Comparison of ENCODE assay signal across 12 mouse cellular contexts in genomic region chr9:30633741-30634470, GRCm38 (mm10).
DNase-seq lines count a peak whose midpoint lies in the region; ATAC-seq and TF ChIP-seq lines count a peak whose summit lies in the region.
"Had no signal": no experiment of that assay in that cellular context is flagged by ENCODE, and none has a peak within 500 bp of the region (broad histone marks: within the 10 kb centered on the region; RNA-seq: fewer than 3 reads in every experiment).

No protein-coding gene starts in this region.

- H3K9ac ChIP-seq in kidney, embryonic 15.5 days: no peak overlapping the region
- H3K9ac ChIP-seq in kidney, embryonic 14.5 days (ENCODE audit: low read depth, low read length): no peak overlapping the region
- H3K9ac ChIP-seq in forebrain, embryonic 11.5 days (ENCODE audit: low read length): no peak overlapping the region
- H3K9ac ChIP-seq in heart, postnatal 0 days (replicated peaks; ENCODE audit: low read depth, low read length): no peak overlapping the region
- no peak overlapping the region for H3K9ac ChIP-seq in midbrain, embryonic 16.5 days (ENCODE audit: low read depth, low read length)

- H3K4me3 ChIP-seq in kidney, embryonic 15.5 days (replicated peaks): no peak overlapping the region
- no peak overlapping the region for H3K4me3 ChIP-seq in kidney, embryonic 14.5 days (ENCODE audit: low read length)
- H3K4me3 ChIP-seq in forebrain, embryonic 11.5 days (ENCODE audit: low read depth, low read length): no peak overlapping the region
- H3K4me3 ChIP-seq in heart, postnatal 0 days (ENCODE audit: low read depth, low read length): no peak overlapping the region
- H3K4me3 ChIP-seq in midbrain, embryonic 16.5 days (ENCODE audit: low read depth, low read length): no peak overlapping the region
- H3K4me3 ChIP-seq: hindbrain, embryonic 10.5 days had no signal

- no peaks in the 10 kb centered on the region for H3K9me3 ChIP-seq in kidney, embryonic 15.5 days (replicated peaks)
- H3K9me3 ChIP-seq in kidney, embryonic 14.5 days (ENCODE audit: control insufficient read depth, low read length): no peaks in the 10 kb centered on the region
- H3K9me3 ChIP-seq in forebrain, embryonic 11.5 days (ENCODE audit: control insufficient read depth, low read length): no peaks in the 10 kb centered on the region
- H3K9me3 ChIP-seq in heart, postnatal 0 days (replicated peaks; ENCODE audit: control insufficient read depth, low read length): no peaks in the 10 kb centered on the region
- H3K9me3 ChIP-seq in midbrain, embryonic 16.5 days (replicated peaks; ENCODE audit: control insufficient read depth, low read length, poor library complexity, severe bottlenecking): no peaks in the 10 kb centered on the region
- H3K9me3 ChIP-seq: hindbrain, embryonic 10.5 days had no signal

- 44% methylated on average over 10 of the region's 10 CpGs for WGBS in kidney, embryonic 15.5 days
- 47% methylated on average over 10 of the region's 10 CpGs for WGBS in kidney, embryonic 14.5 days
- WGBS in forebrain, embryonic 11.5 days: 49% methylated on average over 10 of the region's 10 CpGs
- WGBS in heart, postnatal 0 days: 51% methylated on average over 10 of the region's 10 CpGs
- WGBS in midbrain, embryonic 16.5 days: 34% methylated on average over 10 of the region's 10 CpGs

- peak; percentile 47 for DNase-seq in forebrain, embryonic 11.5 days (ENCODE audit: low spot score)
- DNase-seq in heart, postnatal 0 days (ENCODE audit: low spot score): no peak
- no peak for DNase-seq in c-Kit-positive CD71-positive TER-119-positive erythroid progenitor cells, embryonic 14.5 days (ENCODE audit: low spot score)
- DNase-seq in adrenal gland, postnatal 4 days (ENCODE audit: low spot score in 2 of 2): no peak
- DNase-seq: cerebellum, adult 11 months had no signal

- no peaks in the 10 kb centered on the region for H3K27me3 ChIP-seq in kidney, embryonic 15.5 days
- no peaks in the 10 kb centered on the region for H3K27me3 ChIP-seq in kidney, embryonic 14.5 days (ENCODE audit: control insufficient read depth, insufficient read depth, low read length)
- no peaks in the 10 kb centered on the region for H3K27me3 ChIP-seq in forebrain, embryonic 11.5 days (ENCODE audit: control insufficient read depth, insufficient read depth, low read length)
- H3K27me3 ChIP-seq in heart, postnatal 0 days (ENCODE audit: control insufficient read depth, insufficient read depth, low read length): no peaks in the 10 kb centered on the region
- no peaks in the 10 kb centered on the region for H3K27me3 ChIP-seq in midbrain, embryonic 16.5 days (ENCODE audit: control insufficient read depth, insufficient read depth, low read depth, low read length)
- H3K27me3 ChIP-seq: CH12.LX had no signal

- H3K4me2 ChIP-seq in kidney, embryonic 15.5 days: no peak overlapping the region
- no peak overlapping the region for H3K4me2 ChIP-seq in kidney, embryonic 14.5 days (replicated peaks; ENCODE audit: low read depth, low read length)
- no peak overlapping the region for H3K4me2 ChIP-seq in forebrain, embryonic 11.5 days (ENCODE audit: low read depth, low read length, severe bottlenecking)
- H3K4me2 ChIP-seq in heart, postnatal 0 days (ENCODE audit: low read depth, low read length): no peak overlapping the region
- no peak overlapping the region for H3K4me2 ChIP-seq in midbrain, embryonic 16.5 days (ENCODE audit: low read length)

- no peak for TF ChIP-seq EP300 in heart, postnatal 0 days (IDR thresholded peaks at IDR 0.05; ENCODE audit: low read depth)

- H3K4me1 ChIP-seq in kidney, embryonic 15.5 days: peaks cover 17% of the 10 kb centered on the region
- 0 out of 2 replicates have a peak, but pooled peaks cover 7% of the 10 kb centered on the region for H3K4me1 ChIP-seq in kidney, embryonic 14.5 days (ENCODE audit: control insufficient read depth, insufficient read depth, low read length)
- H3K4me1 ChIP-seq in forebrain, embryonic 11.5 days (replicated peaks; ENCODE audit: control insufficient read depth, insufficient read depth, low read length): peaks cover 2% of the 10 kb centered on the region; the same call in 1 of the 2 replicates
- no peaks in the 10 kb centered on the region for H3K4me1 ChIP-seq in heart, postnatal 0 days (ENCODE audit: control insufficient read depth, insufficient read depth)
- H3K4me1 ChIP-seq in midbrain, embryonic 16.5 days (ENCODE audit: control insufficient read depth, insufficient read depth, low read length): peaks cover 14% of the 10 kb centered on the region; the same call in 1 of the 2 replicates

- H3K27ac ChIP-seq in kidney, embryonic 15.5 days: peak overlapping the region; percentile 27; the same call in 1 of the 2 replicates
- H3K27ac ChIP-seq in kidney, embryonic 14.5 days (ENCODE audit: low read depth, low read length): no peak overlapping the region
- no peak overlapping the region for H3K27ac ChIP-seq in forebrain, embryonic 11.5 days (ENCODE audit: low read depth, low read length)
- H3K27ac ChIP-seq in heart, postnatal 0 days (ENCODE audit: low read depth): 0 out of 2 replicates have a peak overlapping the region, but pooled peaks have one; percentile 11
- H3K27ac ChIP-seq in midbrain, embryonic 16.5 days (ENCODE audit: low read length): no peak overlapping the region
- H3K27ac ChIP-seq: hindbrain, embryonic 10.5 days; kidney, postnatal 0 days had no signal

- TF ChIP-seq CTCF in heart, postnatal 0 days (IDR thresholded peaks at IDR 0.05; ENCODE audit: low read depth): no peak

- no peak for ATAC-seq in kidney, embryonic 15.5 days (replicated peaks; ENCODE audit: low FRiP score)
- no peak for ATAC-seq in kidney, embryonic 14.5 days (ENCODE audit: low FRiP score, low TSS enrichment)
- ATAC-seq in forebrain, embryonic 11.5 days (replicated peaks; ENCODE audit: low FRiP score): no peak; the same call in 1 of the 2 replicates
- ATAC-seq in heart, postnatal 0 days (ENCODE audit: insufficient read depth, low read depth): no peak
- peak; percentile 22; the same call in 1 of the 2 replicates for ATAC-seq in midbrain, embryonic 16.5 days
- ATAC-seq in cerebellum, adult (ENCODE audit: insufficient number of reproducible peaks, low FRiP score, low TSS enrichment): no peak

- H3K36me3 ChIP-seq in kidney, embryonic 15.5 days: no peaks in the 10 kb centered on the region
- no peaks in the 10 kb centered on the region for H3K36me3 ChIP-seq in kidney, embryonic 14.5 days (ENCODE audit: control insufficient read depth, insufficient read depth, low read length)
- no peaks in the 10 kb centered on the region for H3K36me3 ChIP-seq in forebrain, embryonic 11.5 days (ENCODE audit: control insufficient read depth, insufficient read depth, low read length)
- H3K36me3 ChIP-seq in heart, postnatal 0 days (replicated peaks; ENCODE audit: control insufficient read depth, insufficient read depth, low read length): no peaks in the 10 kb centered on the region
- H3K36me3 ChIP-seq in midbrain, embryonic 16.5 days (ENCODE audit: control insufficient read depth, insufficient read depth, low read length): no peaks in the 10 kb centered on the region
- H3K36me3 ChIP-seq: hindbrain, embryonic 10.5 days had no signal

Comparison
In these comparisons a context has a peak if more than half of its experiments do, and no peak if none do; other contexts are left out.
1. H3K27ac ChIP-seq: peak in kidney, embryonic 15.5 days (single experiment) and heart, postnatal 0 days (single experiment); none in kidney, embryonic 14.5 days (single experiment), forebrain, embryonic 11.5 days (single experiment) and midbrain, embryonic 16.5 days (single experiment).